Mouse (Mus musculus) ovary, postnatal 14 days (tissue): ENCODE data around the gene Mgat3.

Source experiments
- DNase-seq: peaks from one replicate; pipeline ENCODE4 v3.0.0; 2022; ENCODE audit warnings: low spot score

Mgat3 gene

GRCm38 (mm10) chr15:80175756-80176155, 2.2 kb downstream of the Mgat3 start:
- DNase-seq = no peak

GRCm38 (mm10) chr15:80181561-80181960, 8.0 kb downstream of the Mgat3 start:
- no peak for DNase-seq

- DNase-seq = no peak
Observed at GRCm38 (mm10) chr15:80182072-80182700, 8.7 kb downstream of the Mgat3 start.

GRCm38 (mm10) chr15:80188927-80189326, 15.4 kb downstream of the Mgat3 start:
- DNase-seq = no peak

GRCm38 (mm10) chr15:80190075-80190474, 16.6 kb downstream of the Mgat3 start:
- DNase-seq = no peak

- no peak for DNase-seq
Observed at GRCm38 (mm10) chr15:80191585-80192245, 18.2 kb downstream of the Mgat3 start.

GRCm38 (mm10) chr15:80192246-80192585, 18.7 kb downstream of the Mgat3 start:
- DNase-seq = no peak

GRCm38 (mm10) chr15:80192847-80193246, 19.3 kb downstream of the Mgat3 start:
- DNase-seq = no peak

- DNase-seq = no peak
Observed at GRCm38 (mm10) chr15:80199556-80199955, 26.0 kb downstream of the Mgat3 start.

GRCm38 (mm10) chr15:80202111-80202775, 28.7 kb downstream of the Mgat3 start:
- DNase-seq = no peak

GRCm38 (mm10) chr15:80203406-80203805, 29.9 kb downstream of the Mgat3 start:
- DNase-seq = no peak

- no peak for DNase-seq
Observed at GRCm38 (mm10) chr15:80206057-80206565, 32.6 kb downstream of the Mgat3 start.

- no peak for DNase-seq
Observed at GRCm38 (mm10) chr15:80208446-80208845, 34.9 kb downstream of the Mgat3 start.

GRCm38 (mm10) chr15:80213688-80214087, 40.2 kb downstream of the Mgat3 start:
- no peak for DNase-seq

GRCm38 (mm10) chr15:80215716-80216479, 42.4 kb downstream of the Mgat3 start:
- DNase-seq = no peak

- no peak for DNase-seq
Observed at GRCm38 (mm10) chr15:80216480-80216820, 42.9 kb downstream of the Mgat3 start.

GRCm38 (mm10) chr15:80217476-80217875, 44.0 kb downstream of the Mgat3 start:
- DNase-seq = no peak

- DNase-seq = no peak
Observed at GRCm38 (mm10) chr15:80219211-80219610, 45.7 kb downstream of the Mgat3 start.

- no peak for DNase-seq
Observed at GRCm38 (mm10) chr15:80219705-80220657, 46.5 kb downstream of the Mgat3 start.

- no peak for DNase-seq
Observed at GRCm38 (mm10) chr15:80221031-80221430, 47.5 kb downstream of the Mgat3 start.

- DNase-seq = no peak
Observed at GRCm38 (mm10) chr15:80223751-80224150, 50.2 kb downstream of the Mgat3 start.
